Mouse (Mus musculus) lung, embryonic 15.5 days (tissue): ENCODE measurements at regions not wholly inside any gene's neighbourhood (a gene's known extent, or its start where the extent isn't known, plus 50 kb on each side); places are given as distances from the start of the nearest gene placed in this dataset.

Experiments used
- ATAC-seq: fragments of 200-750 bp; cut with Nextera tagmentation; 2 replicates; pipeline ENCODE4 v1.8.0; 2017; ENCODE audit warnings: moderate number of reproducible peaks, borderline replicate concordance; ENCODE audit not compliant: low FRiP score, low TSS enrichment; ENCODE audit errors: extremely low read depth
- H3K27ac ChIP-seq: fragments of 300-500 bp; sonication (generic); 2 replicates; pipeline ENCODE4 v1.5.1; 2015; ENCODE audit warnings: moderate library complexity, mild to moderate bottlenecking, inconsistent platforms
- H3K27me3 ChIP-seq: fragments of 300-500 bp; sonication (generic); 2 replicates; pipeline ENCODE4 v1.6.1; 2015; ENCODE audit warnings: inconsistent platforms
- H3K36me3 ChIP-seq: fragments of 300-500 bp; sonication (generic); 2 replicates; pipeline ENCODE4 v1.6.1; 2015; ENCODE audit warnings: inconsistent platforms
- H3K4me1 ChIP-seq: fragments of 300-500 bp; sonication (generic); 2 replicates; pipeline ENCODE4 v1.6.1; 2015; ENCODE audit warnings: inconsistent platforms
- H3K4me2 ChIP-seq: fragments of 300-500 bp; sonication (generic); 2 replicates; pipeline ENCODE4 v1.6.1; 2015; ENCODE audit warnings: inconsistent platforms, mild to moderate bottlenecking, moderate library complexity
- H3K4me3 ChIP-seq: fragments of 300-500 bp; sonication (generic); 2 replicates; pipeline ENCODE4 v1.5.1; 2015; ENCODE audit warnings: mild to moderate bottlenecking, inconsistent platforms
- H3K9ac ChIP-seq: fragments of 300-500 bp; sonication (generic); 2 replicates; pipeline ENCODE4 v1.6.1; 2015; ENCODE audit warnings: inconsistent platforms
- H3K9me3 ChIP-seq: fragments of 300-500 bp; sonication (generic); 2 replicates; pipeline ENCODE4 v1.6.1; 2016; ENCODE audit warnings: inconsistent platforms
- WGBS: fragments of 180-500 bp; shearing (Covaris S2); methylation state at CpG from one replicate; pipeline ENCODE4 v1.1.7; 2015; 5-methylcytosine and 5-hydroxymethylcytosine counted together

DNA sequence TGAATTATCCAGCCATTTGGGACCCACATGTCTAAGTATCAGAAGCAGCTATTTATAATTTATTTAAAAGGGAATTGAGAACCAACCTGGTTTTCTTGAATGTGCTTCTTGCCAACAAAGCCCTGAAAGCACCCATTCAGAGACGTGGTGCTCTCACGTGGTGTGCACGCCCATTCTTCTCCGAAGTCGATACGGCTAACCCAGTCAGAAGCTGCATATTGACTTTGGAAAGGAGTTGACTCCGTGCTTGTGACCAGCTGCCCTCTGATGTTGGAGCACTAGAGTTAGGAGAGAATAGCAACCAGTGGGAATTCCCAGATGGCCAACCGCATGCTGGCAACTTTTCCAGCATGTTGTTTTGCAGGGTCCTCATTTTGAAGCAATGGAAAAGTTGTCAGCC is 240.2 kb upstream of the Lrtm1 start:
- ATAC-seq: no peak
- no peak overlapping the region for H3K27ac ChIP-seq
- H3K4me2 ChIP-seq: no peak overlapping the region
- no peak overlapping the region for H3K4me3 ChIP-seq
- no peaks in the 10 kb centered on the region for H3K27me3 ChIP-seq
- 83% methylated on average over 8 of the region's 8 CpGs for WGBS
- no peaks in the 10 kb centered on the region for H3K4me1 ChIP-seq
- no peak overlapping the region for H3K9ac ChIP-seq
- H3K36me3 ChIP-seq: no peaks in the 10 kb centered on the region
- no peaks in the 10 kb centered on the region for H3K9me3 ChIP-seq

- Histone ChIP-seq H3K27ac (no peak overlapping the region), H3K9ac (no peak overlapping the region), H3K4me1 (no peaks in the 10 kb centered on the region), H3K27me3 (no peaks in the 10 kb centered on the region), H3K4me3 (no peak overlapping the region), H3K36me3 (no peaks in the 10 kb centered on the region), H3K9me3 (no peaks in the 10 kb centered on the region), H3K4me2 (no peak overlapping the region)
- ATAC-seq: no peak
- 92% methylated on average over 7 of the region's 7 CpGs for WGBS
Measured at GRCm38 (mm10) chr14:28781660-28782059, 236.3 kb upstream of the Lrtm1 start.

DNA sequence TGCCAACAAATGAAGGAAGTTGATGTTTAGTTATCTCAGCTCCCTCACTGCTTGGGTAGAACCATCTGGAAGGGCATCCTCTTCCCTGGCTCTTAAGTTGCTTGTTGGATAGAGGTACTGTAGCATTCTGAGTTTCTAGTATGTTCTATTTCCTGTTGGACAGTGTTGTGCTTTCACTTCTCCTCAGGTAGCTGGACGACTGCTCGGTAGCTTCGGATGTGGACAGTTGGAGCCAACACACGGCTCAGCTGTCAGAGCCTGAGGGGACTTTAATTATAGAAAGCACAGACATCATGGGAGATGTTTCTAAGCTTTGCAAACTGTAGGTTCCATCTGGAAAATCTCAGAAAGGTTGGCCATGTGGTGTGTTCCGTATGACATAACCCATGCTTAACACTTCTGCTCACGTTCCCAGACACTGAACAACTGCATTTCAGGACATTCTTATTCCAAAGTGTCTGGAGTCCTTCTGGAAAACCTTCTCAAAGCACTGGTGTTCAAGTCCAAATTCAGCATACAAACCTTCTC is 233.8 kb upstream of the Lrtm1 start:
- ATAC-seq: no peak

GRCm38 (mm10) chr14:28798290-28798689 is 219.7 kb upstream of the Lrtm1 start:
- Histone ChIP-seq H3K9me3 (no peaks in the 10 kb centered on the region), H3K4me1 (no peaks in the 10 kb centered on the region), H3K27ac (no peak overlapping the region), H3K36me3 (no peaks in the 10 kb centered on the region), H3K9ac (no peak overlapping the region), H3K27me3 (no peaks in the 10 kb centered on the region), H3K4me2 (no peak overlapping the region), H3K4me3 (no peak overlapping the region)
- no peak for ATAC-seq
- 0% methylated on average over 4 of the region's 4 CpGs for WGBS

More for the DNA sequence above, 233.8 kb upstream of the Lrtm1 start:
- 80% methylated on average over 6 of the region's 6 CpGs for WGBS
- Histone ChIP-seq H3K27ac (no peak overlapping the region), H3K4me2 (no peak overlapping the region), H3K27me3 (no peaks in the 10 kb centered on the region), H3K9ac (no peak overlapping the region), H3K36me3 (no peaks in the 10 kb centered on the region), H3K9me3 (no peaks in the 10 kb centered on the region), H3K4me1 (no peaks in the 10 kb centered on the region), H3K4me3 (no peak overlapping the region)

- WGBS: 63% methylated on average over 4 of the region's 4 CpGs
- Histone ChIP-seq H3K27ac (no peak overlapping the region), H3K4me3 (no peak overlapping the region), H3K9me3 (no peaks in the 10 kb centered on the region), H3K36me3 (no peaks in the 10 kb centered on the region), H3K4me1 (no peaks in the 10 kb centered on the region), H3K4me2 (no peak overlapping the region), H3K9ac (no peak overlapping the region), H3K27me3 (no peaks in the 10 kb centered on the region)
- no peak for ATAC-seq
Measured at GRCm38 (mm10) chr14:28801681-28802080, 216.3 kb upstream of the Lrtm1 start.

DNA sequence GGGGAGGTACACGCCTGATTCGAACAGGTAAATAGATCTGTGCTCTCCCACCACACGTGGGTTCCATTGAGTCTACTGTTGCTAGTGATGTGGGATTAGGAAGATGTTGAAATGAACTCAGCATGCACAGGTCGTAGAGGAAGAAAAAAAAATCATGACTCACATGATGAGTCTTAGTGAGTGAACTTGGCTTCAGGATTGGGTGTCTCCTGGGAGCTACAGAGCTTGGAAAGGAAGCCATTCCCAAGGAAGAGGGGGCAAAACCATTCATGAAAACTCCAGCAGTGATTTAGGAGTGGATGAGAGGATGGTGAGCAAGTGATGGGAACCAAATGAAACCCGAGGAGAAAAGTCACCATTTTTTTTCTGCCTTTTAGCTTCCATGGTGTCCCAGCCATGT is 215.9 kb upstream of the Lrtm1 start:
- WGBS: 79% methylated on average over 5 of the region's 5 CpGs
- Histone ChIP-seq H3K4me1 (no peaks in the 10 kb centered on the region), H3K27me3 (no peaks in the 10 kb centered on the region), H3K9me3 (no peaks in the 10 kb centered on the region), H3K4me2 (no peak overlapping the region), H3K36me3 (no peaks in the 10 kb centered on the region), H3K9ac (no peak overlapping the region), H3K27ac (no peak overlapping the region), H3K4me3 (no peak overlapping the region)
- no peak for ATAC-seq

GRCm38 (mm10) chr14:28808094-28808493 is 209.9 kb upstream of the Lrtm1 start:
- Histone ChIP-seq H3K9me3 (no peaks in the 10 kb centered on the region), H3K36me3 (no peaks in the 10 kb centered on the region), H3K27ac (no peak overlapping the region), H3K27me3 (no peaks in the 10 kb centered on the region), H3K4me1 (no peaks in the 10 kb centered on the region), H3K4me2 (no peak overlapping the region), H3K4me3 (no peak overlapping the region), H3K9ac (no peak overlapping the region)
- 66% methylated on average over 4 of the region's 4 CpGs for whole genome bisulfite sequencing
- no peak for ATAC-seq

DNA sequence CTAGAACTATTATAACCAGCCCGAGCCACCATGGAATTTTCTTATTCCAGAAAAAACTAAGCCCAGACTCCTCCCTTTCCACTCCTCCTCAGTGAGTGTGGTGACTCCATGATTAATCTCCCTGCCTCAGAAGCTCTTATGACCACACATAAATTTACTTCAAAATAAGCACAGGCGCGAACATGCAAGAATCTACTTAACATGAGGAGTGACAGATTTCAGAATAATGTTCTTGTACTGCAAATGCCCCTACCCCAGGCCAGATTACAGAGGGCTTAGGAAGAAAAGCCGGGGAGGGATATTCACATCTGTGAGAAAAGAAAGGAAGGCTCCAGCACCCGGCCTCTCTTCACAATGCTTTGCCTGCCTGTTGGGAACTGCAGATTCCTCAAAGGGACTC is 208.7 kb upstream of the Lrtm1 start:
- no peaks in the 10 kb centered on the region for H3K36me3 ChIP-seq
- ATAC-seq: no peak
- H3K9ac ChIP-seq: no peak overlapping the region
- no peaks in the 10 kb centered on the region for H3K4me1 ChIP-seq
- H3K27ac ChIP-seq: no peak overlapping the region
- no peak overlapping the region for H3K4me2 ChIP-seq
- 60% methylated on average over 5 of the region's 5 CpGs for WGBS
- no peaks in the 10 kb centered on the region for H3K9me3 ChIP-seq
- H3K27me3 ChIP-seq: no peaks in the 10 kb centered on the region
- H3K4me3 ChIP-seq: no peak overlapping the region

GRCm38 (mm10) chr14:28820970-28821369 is 197.0 kb upstream of the Lrtm1 start:
- Histone ChIP-seq H3K36me3 (no peaks in the 10 kb centered on the region), H3K4me3 (no peak overlapping the region), H3K9me3 (no peaks in the 10 kb centered on the region), H3K4me1 (no peaks in the 10 kb centered on the region), H3K27ac (no peak overlapping the region), H3K9ac (no peak overlapping the region), H3K27me3 (no peaks in the 10 kb centered on the region), H3K4me2 (no peak overlapping the region)
- ATAC-seq: no peak
- 77% methylated on average over 5 of the region's 5 CpGs for WGBS

DNA sequence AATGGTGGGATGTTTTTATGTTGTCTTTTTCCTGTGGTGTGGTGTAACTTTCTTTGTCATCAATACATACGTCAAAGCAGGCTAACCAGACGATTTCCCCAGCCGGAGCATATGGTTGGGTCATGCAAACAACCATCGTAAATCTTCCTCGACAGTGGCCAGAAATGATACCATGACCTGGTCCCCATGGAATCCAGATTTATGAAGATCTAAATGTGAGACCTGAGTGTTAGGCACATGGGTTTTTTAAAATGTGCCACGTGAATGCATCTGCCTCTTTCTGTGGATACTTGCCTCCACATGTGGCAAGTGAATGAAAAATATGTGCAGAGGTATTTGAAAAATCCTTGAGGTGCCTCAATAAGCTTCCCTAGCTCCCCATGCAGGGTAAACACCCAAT is 190.8 kb upstream of the Lrtm1 start:
- no peak for ATAC-seq
- Histone ChIP-seq H3K4me1 (no peaks in the 10 kb centered on the region), H3K4me2 (no peak overlapping the region), H3K27ac (no peak overlapping the region), H3K9me3 (no peaks in the 10 kb centered on the region), H3K36me3 (no peaks in the 10 kb centered on the region), H3K4me3 (no peak overlapping the region), H3K27me3 (no peaks in the 10 kb centered on the region), H3K9ac (no peak overlapping the region)
- 45% methylated on average over 6 of the region's 6 CpGs for WGBS

DNA sequence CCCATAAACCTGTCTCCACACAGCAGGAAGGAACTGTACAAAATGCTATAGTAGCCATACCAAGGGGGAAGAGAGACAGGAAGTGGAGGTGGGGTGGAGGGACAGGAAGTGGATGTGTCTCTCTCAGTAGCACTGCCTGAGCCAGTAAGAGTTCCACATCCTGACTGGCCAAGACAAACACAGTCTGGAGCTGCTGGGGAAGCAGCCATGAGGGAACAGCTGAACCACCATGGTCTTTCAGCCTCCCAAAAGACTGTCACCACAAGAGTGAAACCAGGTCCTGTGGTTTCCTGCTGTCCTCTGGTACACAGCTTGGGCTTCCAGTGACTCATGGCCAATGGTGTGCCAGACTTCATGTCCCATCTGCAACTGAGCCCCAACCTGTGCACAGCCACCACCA is 180.9 kb upstream of the Lrtm1 start:
- Histone ChIP-seq H3K4me3 (no peak overlapping the region), H3K27me3 (no peaks in the 10 kb centered on the region), H3K4me1 (no peaks in the 10 kb centered on the region), H3K9ac (no peak overlapping the region), H3K36me3 (no peaks in the 10 kb centered on the region), H3K9me3 (no peaks in the 10 kb centered on the region), H3K4me2 (no peak overlapping the region), H3K27ac (no peak overlapping the region)
- ATAC-seq: no peak

DNA sequence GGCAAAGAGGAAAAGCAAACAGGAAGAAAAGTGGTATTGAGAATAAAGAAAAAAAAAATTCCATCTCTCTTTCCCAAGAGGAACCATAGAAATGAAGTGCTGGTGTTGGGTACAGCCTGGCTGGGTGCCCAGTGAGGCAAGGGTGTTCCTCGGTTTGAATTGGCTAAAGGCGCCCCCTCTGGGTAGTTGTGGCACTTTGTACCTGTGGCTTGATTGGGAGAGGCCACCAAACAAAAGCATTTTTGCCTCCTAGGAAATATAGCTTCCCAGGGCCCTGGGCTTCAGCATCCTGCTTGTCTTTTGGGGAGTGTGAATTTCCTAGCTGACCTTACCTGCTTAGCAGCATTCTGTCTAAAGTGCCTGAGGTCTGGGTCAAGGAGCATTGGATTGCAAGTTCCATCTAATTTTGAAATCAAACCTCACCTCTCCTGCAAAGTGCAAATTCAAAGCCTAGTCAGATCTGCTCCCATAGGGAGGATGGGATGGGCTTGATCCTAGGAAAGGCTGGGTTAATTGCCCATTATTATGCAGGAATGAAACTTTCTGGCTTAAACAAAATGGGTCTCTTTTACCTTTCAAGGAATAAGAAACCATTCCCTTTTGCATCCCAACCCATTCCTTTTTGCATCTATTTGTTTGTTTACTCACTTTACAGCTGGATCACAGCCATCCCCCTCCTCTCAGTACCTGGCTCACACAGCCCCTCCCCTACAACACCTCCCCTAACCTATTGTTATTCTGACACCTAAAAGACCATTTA is 169.0 kb upstream of the Lrtm1 start:
- no peaks in the 10 kb centered on the region for H3K4me1 ChIP-seq
- no peak overlapping the region for H3K9ac ChIP-seq
- no peaks in the 10 kb centered on the region for H3K9me3 ChIP-seq
- H3K4me2 ChIP-seq: no peak overlapping the region
- H3K4me3 ChIP-seq: no peak overlapping the region
- no peaks in the 10 kb centered on the region for H3K27me3 ChIP-seq
- no peak overlapping the region for H3K27ac ChIP-seq
- no peaks in the 10 kb centered on the region for H3K36me3 ChIP-seq
- WGBS: 11% methylated on average over 2 of the region's 2 CpGs
- ATAC-seq: no peak
